Mouse (Mus musculus) CD4-positive naive resting alpha-beta T cell, adult 57 days (primary cell): ENCODE data around the gene Aifm2. TPM values are rescaled to one million over a fixed set of nuclear protein-coding genes. Genes with fewer than 3 reads are reported as not detected.

ENCODE experiments used
- total RNA-seq: library from RNA; stranded (reverse); gene quantifications from one replicate; pipeline ENCODE4 v1.2.4, GENCODE M21; 2023

Aifm2 gene
- total RNA-seq, result 3.6 TPM

DNA sequence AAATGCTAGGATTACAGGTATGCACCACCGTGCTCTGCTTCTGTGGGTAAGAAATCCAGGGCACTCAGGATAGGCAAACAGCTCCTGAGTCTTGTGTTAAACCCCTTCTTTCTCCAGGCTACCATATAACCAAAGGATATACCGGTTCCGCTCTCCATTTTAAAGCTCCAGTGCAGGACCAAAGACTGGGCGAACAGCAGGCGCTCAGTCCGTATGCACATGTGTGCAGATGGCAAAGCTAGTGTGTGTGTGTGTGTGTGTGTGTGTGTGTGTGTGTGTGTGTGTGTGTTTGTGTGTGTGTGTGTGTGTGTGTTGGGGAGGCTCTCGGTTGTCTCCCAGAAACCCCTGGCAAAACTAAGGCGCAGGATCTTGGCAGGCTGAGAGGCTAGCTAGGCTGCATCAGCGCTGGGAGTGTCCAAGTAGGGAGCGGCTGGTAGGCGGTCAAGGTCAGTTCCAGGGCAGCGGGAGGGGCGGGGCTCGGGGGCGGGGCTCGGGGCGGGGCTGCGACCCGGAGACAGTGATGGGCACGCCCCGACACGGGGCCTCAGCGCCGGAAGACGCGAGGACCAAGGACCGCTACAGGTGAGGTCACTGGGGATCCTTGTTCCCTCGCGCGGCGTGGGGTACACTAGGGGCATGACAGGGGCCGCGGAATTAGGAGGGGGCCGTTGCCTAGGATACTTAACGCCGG lies at the start of gene Aifm2:
Gene Aifm2 (plus strand): TSS at position 493 of the 691 bp plus-strand sequence.

DNA sequence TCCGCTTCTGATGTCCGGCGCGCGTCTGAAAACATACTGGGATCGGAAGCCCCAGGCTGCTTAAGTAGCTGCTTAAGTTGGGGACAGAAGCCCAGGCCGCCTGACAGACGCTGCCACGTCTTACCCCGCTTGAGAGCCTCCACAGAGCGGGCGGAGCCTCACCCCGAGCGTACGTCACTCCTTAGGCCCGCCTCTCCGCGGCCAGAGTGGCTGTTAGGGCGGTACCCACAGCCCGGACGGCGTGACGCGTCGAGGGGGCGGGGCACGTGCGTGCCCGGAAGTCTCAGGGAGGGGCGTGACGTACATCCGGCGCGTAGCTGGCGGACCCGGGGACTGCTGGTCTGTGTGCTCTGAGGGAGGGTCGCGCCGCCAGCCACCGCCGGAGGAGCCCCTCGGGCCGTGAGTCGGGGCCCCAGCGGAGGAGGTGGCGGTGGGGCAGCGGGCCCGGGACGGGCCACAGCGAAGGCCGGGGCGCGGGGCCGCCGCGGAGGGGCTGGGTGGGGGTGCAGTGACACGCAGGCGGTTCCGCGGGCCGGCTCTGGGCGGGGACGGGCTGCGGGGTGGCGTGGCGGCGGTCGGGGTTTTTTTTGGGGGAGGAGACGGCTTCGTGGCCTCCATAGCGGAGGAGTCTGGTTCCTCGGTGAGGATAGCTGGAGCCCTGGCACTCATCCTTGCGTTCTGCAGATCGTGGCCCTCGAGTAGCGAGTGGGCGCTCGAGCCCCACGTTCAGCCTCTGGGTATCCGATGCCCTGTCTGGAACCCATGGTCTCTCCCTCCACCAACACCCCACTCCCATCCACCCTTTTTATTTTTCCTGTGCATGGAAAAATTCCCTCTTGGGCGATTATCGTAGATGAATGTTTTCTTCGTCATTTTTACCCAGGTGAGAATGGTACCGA lies 34.8 kb upstream of the Aifm2 start, which contains the start of gene Sar1a:
Gene Sar1a (plus strand): TSS at position 285 of the 899 bp plus-strand sequence.

DNA sequence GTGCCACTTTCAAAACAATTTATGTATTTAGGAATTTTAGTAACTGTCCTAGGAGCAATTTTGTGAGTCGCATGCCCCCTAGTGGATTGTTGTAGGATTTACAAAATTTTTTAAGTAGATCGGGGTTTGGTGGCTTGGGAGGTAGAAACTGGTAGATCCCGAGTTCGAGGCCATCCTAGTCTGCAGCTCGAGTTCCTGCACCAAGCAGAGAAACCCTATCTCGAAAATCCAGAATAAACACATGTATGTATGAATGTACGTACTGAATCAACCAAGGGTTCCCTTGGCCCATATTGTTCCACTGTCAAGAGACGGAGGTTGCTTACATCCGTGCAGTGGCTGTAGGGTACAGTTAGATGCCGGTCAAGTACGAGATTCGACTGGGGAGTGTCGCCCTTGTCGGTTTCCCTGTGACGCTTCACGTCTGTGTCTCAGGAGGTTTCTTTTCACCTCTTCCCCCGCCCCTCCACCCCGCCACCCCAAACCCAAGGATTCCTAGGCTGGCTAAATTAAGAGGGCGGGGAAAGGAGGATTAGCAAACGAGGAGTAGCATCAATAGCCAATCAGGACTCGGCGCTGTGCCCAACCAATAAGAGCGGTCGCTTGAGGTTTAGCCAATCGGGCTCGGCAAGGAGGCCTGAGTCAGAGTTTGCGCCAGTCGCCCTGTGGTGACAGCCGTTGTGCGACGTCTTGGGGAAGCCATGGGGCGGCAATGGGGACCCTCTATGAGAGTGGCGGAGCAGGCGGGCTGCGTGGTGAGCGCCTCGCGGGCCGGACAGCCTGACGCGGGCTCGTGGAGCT lies 20.0 kb upstream of the Aifm2 start, which contains the start of gene Tysnd1:
Gene Tysnd1 (plus strand): TSS at position 645 of the 801 bp plus-strand sequence.

DNA sequence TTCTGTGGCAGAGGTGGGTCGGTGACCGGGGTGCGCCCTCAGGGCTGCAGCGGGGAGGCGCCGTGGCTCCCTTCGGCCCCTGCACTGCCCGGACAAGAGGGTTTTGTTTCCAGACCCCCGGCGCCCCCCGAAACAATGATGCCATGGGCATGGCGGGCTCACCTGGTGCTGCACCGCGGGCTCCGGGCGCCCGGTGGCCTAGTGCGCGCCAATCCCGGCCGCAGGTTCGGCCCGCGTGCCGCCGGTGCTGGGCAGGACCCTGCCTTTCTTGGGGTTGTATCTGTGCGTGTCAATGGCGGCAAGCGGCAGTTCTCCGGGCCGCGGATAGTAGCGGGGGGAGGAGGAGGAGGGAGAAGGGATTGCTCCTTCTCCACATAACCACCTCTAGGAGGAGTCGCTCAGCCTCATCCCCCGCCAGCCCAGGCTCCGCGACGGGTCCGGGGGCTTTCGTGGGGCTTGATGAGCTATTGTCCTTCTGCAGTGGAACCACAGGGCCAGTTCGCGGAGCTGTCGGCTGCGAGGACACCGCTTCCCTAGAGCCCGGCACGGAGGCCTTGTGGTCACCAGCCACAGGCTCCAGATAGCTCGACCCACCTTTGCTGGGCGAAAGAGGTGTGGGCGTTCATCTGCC lies 68.7 kb downstream of the Aifm2 start, which contains the start of gene H2afy2:
Gene H2afy2 (minus strand): TSS at position 527 of the 631 bp plus-strand sequence.

Other genes with a start within 250 kb of the Aifm2 start
- 7.2 TPM for gene Lrrc20, start 239.5 kb upstream of the Aifm2 start, total RNA-seq
- not detected for gene Npffr1, start 119.8 kb upstream of the Aifm2 start, total RNA-seq
- 25.5 TPM for gene Ppa1, start 66.7 kb upstream of the Aifm2 start, total RNA-seq
- 181 TPM for gene Sar1a, start 35.0 kb upstream of the Aifm2 start, total RNA-seq
- gene Tysnd1, start 19.7 kb upstream of the Aifm2 start, total RNA-seq, result 22.1 TPM
- not detected for gene H2afy2, start 68.9 kb downstream of the Aifm2 start, total RNA-seq